Mouse (Mus musculus): ENCODE results near the gene Cnp.
"Not testable (repeated sequence)": the region's sequence is repeated elsewhere in the genome, so short reads cannot be mapped to it uniquely, and the experiment has no call there.

Gene Cnp

GRCm38 (mm10) chr11:100574708-100575483 is at the start of gene Cnp:
Gene Cnp (plus strand): TSS chr11:100574904.
- DNase-seq = peak; percentile 69 to 70

- no peak for DNase-seq
Observed at GRCm38 (mm10) chr11:100524987-100525630, 49.6 kb upstream of the Cnp start.

- DNase-seq = no peak
Observed at GRCm38 (mm10) chr11:100526052-100526816, 48.5 kb upstream of the Cnp start.

GRCm38 (mm10) chr11:100527066-100527457 is 47.6 kb upstream of the Cnp start:
- DNase-seq = peak; percentile 71 to 79

GRCm38 (mm10) chr11:100527458-100528374 is 47.0 kb upstream of the Cnp start, which contains the start of gene Acly:
Gene Acly (minus strand): TSS chr11:100528000.
- peak; percentile 99 to 100 for DNase-seq

GRCm38 (mm10) chr11:100528375-100529165 is 46.1 kb upstream of the Cnp start:
- no peak for DNase-seq

- DNase-seq = no peak
Observed at GRCm38 (mm10) chr11:100533871-100534270, 40.8 kb upstream of the Cnp start.

GRCm38 (mm10) chr11:100534411-100534810 is 40.3 kb upstream of the Cnp start:
- not testable (repeated sequence) for DNase-seq

GRCm38 (mm10) chr11:100534821-100535220 is 39.9 kb upstream of the Cnp start:
- not testable (repeated sequence) for DNase-seq

GRCm38 (mm10) chr11:100535996-100536395 is 38.7 kb upstream of the Cnp start:
- no peak for DNase-seq

GRCm38 (mm10) chr11:100536466-100536865 is 38.2 kb upstream of the Cnp start:
- no peak for DNase-seq

GRCm38 (mm10) chr11:100540966-100541365 is 33.7 kb upstream of the Cnp start:
- DNase-seq = no peak

- no peak for DNase-seq
Observed at GRCm38 (mm10) chr11:100541577-100541976, 33.1 kb upstream of the Cnp start.

GRCm38 (mm10) chr11:100544832-100545745 is 29.6 kb upstream of the Cnp start, which contains the start of gene Ttc25:
Gene Ttc25 (plus strand): TSS chr11:100545607.
- DNase-seq = peak; percentile 52 to 54

GRCm38 (mm10) chr11:100545746-100546085 is 29.0 kb upstream of the Cnp start:
- DNase-seq = no peak

- no peak for DNase-seq
Observed at GRCm38 (mm10) chr11:100546955-100547354, 27.7 kb upstream of the Cnp start.

GRCm38 (mm10) chr11:100548141-100548540 is 26.6 kb upstream of the Cnp start:
- DNase-seq = no peak

GRCm38 (mm10) chr11:100549466-100549865 is 25.2 kb upstream of the Cnp start:
- no peak for DNase-seq

GRCm38 (mm10) chr11:100550101-100550500 is 24.6 kb upstream of the Cnp start:
- DNase-seq = no peak

- DNase-seq = no peak
Observed at GRCm38 (mm10) chr11:100552842-100553241, 21.9 kb upstream of the Cnp start.

All from cerebellum, postnatal 14 days (tissue).